Mouse (Mus musculus) granulocyte monocyte progenitor cell, adult 5-6 weeks (primary cell): ENCODE measurements around the gene Chrna5. TPM values are rescaled to one million over a fixed set of nuclear protein-coding genes. Genes with fewer than 3 reads are reported as not detected.
A peak's percentile ranks its signal among the peaks of the same experiment; 100 is the strongest.

Experiments used
- ATAC-seq: replicated peaks from 2 replicates; pipeline ENCODE4 v1.8.0; 2016; ENCODE audit warnings: mild to moderate bottlenecking, moderate TSS enrichment, inconsistent platforms; ENCODE audit not compliant: poor library complexity, severe bottlenecking
- total RNA-seq, 2 experiments: library from RNA; stranded (forward) in 1 of 2; stranded (reverse) in 1 of 2; fragments of 200-712, 200-1000 nt in 1 of 2; fragments of >200 nt in 1 of 2; fragmentation: Nextera tagmentation in 1 of 2; gene quantifications; 2 replicates each; pipeline ENCODE4 v1.2.3; 2014 to 2017

Chrna5 gene
- total RNA-seq, 2 experiments from 2014 or later, result not detected

DNA sequence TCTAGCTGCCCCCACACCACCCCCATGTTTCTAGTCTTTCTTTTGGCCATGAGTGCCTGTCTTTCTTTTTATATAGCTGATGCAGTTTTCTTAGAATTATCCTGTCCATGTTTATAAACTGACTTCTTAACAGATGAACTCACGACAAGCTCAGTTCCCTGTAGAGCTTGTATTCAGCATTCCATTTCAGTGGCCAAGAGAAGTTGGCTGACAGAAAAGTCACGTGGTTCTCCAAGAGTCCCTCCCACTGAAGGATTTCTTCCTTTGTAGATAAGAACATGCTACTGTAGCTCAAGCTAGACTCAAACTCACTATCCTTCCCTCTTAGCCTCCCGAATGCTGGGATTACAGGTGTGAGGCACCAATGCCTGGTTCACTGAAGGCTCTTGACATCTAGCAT lies 36.2 kb downstream of the Chrna5 start:
- ATAC-seq, result no peak

DNA sequence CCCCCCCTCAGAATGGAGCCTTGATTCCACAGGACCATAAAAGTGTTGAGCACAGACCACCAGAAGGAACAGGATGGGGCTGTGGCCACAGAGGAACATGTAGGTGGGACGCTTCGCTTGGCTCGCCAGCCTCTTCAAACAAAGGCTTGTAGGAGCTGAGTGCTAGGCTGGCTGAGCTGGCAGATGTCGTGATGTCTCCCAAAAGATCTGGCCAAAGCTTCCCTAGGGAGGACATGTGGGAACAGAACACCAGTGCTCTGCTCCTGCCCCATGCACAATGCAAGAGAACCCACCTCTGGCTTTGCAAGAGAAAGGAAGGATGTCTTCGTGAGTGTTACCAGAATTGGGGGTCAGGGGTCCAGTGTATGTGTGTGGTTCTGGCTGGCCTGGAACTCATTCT lies 42.6 kb downstream of the Chrna5 start:
- ATAC-seq, result no peak

DNA sequence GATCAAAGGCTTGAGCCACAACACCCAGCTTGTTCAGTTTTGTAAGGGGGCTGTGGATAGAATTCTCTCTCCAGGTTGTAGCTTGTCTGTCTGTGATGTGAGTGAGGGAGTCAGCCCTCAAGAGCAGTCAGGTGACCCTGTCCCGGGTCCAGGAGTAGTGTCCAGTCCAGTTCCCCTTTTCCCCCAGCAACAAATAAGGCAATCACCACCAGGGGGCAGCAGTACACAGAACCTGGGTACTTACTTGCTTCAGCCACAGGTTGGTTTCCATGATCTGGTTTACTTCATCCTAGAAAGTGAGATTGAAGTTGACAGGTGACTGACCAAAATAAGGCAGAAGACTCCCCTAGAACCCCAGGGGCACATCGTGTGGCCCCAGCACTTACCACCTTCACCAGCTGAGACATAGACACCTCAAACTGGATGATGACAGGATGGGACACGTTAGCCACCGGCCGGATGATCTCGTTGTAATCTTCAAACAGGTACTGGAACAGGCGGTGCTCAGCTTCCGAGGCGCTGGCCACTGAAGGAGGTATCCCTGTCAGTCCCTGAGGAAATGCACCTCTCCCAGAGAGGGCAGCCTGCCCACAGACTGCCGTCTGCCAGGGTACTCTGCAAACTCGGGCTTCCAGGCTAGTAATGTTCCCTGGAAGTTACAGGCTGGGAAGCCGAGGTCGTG lies 43.4 kb downstream of the Chrna5 start:
- ATAC-seq, result peak; percentile 86

DNA sequence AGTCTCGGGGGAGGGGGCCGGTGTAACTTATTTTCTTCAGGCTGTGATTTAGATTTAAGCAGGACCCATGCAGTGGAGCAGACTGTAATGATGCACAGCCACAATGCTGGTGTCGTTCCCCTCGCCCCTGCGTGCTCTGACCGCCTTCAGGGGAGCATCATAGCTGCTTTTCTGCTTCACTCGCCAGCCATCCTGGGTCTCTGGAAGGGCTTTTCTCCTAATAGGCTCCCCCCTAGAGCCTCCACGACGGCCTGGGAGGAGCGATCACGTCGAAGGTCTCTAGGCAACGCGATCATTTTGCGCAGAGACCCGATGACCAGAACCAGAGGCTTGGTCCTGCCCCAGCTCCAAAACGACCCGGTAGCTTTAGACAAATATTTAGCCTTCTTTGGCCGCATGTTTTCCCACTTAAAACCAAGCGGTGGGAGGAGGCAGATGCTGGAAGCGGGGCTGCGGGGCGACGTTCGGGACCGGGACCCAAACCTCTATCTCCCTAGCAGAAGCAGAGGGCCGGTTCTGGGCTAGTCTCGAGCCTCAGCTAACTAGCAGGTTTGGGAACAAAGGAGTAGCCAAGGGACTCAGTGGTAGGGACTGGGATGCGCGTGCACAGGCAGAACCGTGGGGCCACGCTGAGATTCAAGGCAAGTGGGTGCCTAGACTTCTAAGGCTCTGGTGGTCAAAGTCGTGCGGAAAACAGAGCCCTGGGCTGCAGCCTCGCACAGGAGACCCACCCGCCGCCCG lies 45.0 kb downstream of the Chrna5 start:
- ATAC-seq, result no peak

DNA sequence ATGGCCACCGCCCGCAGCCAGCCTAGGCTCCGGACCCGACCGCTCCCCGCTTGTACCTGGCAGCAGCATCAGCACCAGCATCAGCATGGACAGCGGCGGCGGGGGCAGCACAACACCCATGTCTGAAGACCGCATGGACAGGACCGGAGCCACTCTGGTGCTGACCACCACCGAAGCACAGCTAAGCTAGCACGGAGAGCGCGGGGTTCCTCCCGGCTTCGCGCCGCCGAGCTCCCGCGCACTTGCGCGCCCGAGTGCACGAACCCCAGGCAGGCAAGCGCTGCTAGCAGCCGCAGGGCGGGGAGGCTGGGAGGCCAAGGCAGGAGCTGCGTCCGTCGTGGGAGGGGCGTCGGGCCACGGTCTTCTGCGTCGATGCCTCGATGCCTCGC lies 45.6 kb downstream of the Chrna5 start, which contains the start of gene Chrna3:
Gene Chrna3 (minus strand): TSS at position 288 of the 389 bp plus-strand sequence.
- peak; percentile 36; the same call in 1 of the 2 replicates for ATAC-seq

DNA sequence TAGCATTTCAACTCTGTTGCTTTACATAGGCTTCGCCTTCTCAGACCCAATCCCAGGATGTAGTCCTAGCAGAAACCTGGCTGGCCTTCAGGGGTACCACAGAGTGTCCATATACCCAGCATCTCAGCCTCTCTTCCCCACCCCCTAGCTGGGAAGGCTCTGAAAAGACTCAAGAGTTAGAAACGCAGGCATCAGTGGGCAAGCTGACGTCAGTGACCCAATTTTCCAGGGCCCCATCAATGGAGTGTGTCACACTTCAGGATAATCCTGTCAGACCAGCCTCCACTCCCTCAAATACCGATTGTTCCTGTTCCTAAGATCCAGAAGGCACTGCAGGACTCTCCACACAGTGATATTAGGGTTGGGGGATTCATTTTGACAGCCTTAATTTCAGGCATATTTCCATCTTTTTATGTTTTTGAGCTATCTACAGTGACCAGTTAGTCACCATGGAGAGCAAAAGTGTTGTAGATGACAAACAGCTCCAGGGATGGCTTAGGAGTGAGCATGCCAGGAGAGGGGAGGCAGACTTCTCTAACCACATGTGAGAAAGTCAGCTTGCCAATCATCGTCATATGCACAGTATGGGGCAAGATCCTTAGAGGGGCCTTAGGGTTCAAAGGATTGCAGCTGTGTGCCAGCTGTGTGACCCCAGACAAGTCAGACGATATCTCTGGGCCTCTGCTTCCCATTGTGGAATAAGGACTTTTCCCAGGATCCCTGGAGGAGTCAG lies 50.9 kb downstream of the Chrna5 start:
- ATAC-seq, result no peak

DNA sequence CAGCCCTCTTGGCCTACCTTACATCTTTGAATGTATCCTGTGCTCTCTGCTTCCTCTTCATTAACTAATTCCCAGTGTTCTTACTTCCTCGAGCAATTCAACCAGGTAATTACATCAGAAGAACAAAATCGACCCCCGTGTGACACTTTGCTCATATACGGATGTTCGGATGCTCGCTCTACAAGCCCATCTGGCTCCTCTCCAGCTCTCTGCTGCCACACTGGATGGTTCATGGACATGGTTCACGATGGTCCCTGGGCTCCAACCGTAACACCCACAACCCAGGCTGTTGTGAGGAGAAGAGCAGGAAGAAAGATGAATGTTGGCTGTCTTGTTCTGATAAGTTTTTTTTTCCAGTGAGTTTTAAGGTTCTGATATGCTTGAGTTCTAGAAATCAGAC lies 58.3 kb downstream of the Chrna5 start:
- no peak for ATAC-seq

DNA sequence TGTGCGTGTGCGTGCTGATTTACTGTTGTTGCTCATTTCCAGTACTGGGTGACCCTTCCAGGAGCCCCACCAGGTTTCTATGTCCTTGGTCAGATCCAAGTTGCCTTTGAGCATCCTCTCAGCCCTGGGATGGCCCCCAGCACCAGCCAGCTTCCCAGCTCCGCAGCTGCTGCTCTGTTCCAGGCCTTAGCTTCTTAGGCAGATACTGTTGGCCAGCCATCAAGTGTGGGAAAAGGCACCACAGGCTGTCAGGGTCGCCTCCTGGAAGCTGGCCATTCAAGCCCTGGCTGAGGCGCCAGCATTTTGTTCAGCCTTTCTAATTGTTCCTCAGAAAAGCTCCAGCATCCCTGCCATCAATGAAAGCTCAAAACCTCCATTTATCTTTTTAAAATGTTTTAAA lies 59.3 kb downstream of the Chrna5 start:
- no peak for ATAC-seq

DNA sequence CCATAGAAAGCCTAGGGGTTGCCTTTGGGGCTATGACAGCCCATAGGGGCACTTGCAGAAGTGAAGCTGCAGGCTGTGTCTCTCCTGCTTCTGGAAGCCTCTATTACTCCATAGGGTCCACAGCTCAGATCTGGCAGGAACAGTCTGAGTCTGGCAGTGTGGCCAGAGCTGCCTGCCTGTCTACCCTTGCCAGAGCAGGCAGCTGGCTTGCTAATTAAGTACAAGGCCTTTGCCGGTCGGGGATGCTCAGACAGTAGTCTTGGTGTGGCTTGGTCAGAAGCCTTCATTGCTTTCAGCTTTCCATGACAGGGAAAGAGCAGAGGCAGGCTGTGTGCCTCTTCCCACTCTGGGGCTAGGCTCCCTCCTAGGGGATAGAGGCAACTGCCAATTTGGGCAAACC lies 60.7 kb downstream of the Chrna5 start:
- no peak for ATAC-seq

DNA sequence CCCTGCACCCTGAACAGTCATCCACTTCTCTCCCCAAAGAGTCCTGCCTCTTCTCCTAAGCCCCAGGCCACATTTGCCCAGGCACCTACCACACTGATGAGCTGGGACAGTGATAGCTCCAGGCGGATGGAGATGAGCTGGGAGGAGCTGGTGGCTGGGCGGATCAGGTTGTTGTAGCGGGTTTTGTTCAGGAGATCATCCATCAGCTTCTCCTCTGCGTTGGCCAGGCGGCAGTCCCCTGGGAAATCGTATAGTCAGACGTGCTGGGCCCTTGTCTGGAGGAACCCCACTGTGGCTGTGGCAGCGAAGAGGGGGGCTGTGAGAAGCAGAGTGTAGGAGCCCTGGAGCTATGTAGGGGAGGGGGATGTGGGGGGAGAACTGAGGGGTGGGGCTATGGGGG lies 63.0 kb downstream of the Chrna5 start:
- no peak for ATAC-seq

DNA sequence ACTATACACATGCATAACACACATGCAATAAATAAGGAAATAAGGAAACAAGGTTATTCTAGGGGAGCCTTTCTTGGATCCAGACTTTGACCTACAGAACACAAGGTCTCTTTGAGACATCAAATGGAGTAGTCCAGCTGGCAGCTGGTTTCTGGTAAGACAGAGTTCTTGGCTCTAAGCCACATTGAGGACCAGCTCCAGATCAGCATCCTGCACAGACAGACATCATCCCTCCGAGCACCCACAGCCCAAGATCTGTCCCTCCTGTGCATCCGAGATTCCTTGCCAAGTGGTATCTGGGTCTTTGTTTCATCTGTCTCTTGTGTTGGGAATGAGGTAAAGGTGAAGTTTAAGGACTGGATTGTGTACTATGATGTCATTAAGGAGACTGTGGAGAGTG lies 64.3 kb downstream of the Chrna5 start:
- ATAC-seq, result no peak

DNA sequence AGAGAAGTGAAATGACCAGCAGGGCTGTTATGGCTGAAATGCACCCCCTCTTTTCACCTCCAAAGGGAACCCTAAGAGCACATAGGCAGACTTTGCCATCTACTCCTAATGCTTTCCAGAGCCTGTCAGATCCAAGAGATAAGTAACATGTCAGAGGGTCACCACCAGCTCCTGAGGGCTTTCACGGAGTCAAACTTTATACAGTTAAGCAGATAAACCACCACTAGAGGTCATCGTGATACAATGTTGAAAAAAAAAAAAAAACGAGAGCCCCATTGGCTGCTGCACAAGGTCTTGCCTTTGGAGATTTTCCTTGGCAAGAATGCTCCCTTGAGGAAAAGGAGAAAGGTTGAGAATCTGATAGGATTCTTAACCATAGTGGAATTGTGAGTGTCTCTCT lies 66.1 kb downstream of the Chrna5 start:
- ATAC-seq, result 0 out of 2 replicates have a peak, but pooled peaks have one; percentile 37

DNA sequence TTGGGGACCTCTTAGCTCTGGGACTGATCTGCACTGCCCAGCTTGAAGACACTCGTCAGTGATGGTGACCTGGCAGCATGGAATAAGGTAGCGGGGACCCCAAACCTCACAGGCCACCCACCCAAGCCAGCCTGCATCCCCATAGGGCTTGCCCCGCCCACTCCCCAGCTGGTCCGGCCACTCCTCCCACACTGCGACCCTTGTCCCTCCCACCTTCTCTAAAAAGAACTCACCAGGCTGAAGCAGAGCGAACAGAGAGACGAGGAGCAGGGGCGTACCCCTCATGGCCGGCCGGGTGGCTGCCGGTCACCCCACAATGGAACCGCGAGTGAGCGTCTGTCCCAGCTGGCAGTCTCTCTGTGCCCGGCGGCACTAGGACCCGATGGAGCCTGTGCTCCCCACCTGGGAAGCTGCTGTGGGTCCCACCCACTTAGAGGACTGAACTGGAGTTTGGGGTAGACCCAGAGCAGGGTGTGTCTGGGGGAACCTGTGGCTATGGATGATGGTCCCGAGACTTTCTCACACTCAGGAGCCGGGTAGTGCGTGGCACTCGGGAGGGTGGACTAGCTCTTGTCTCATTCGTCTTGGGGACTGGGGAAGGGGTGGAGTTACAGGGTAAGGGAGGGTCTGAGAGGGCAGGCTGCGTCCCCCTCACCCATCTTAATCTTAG lies 67.7 kb downstream of the Chrna5 start, which contains the start of gene Chrnb4:
Gene Chrnb4 (minus strand): TSS at position 569 of the 670 bp plus-strand sequence.
- ATAC-seq, result peak; percentile 55

DNA sequence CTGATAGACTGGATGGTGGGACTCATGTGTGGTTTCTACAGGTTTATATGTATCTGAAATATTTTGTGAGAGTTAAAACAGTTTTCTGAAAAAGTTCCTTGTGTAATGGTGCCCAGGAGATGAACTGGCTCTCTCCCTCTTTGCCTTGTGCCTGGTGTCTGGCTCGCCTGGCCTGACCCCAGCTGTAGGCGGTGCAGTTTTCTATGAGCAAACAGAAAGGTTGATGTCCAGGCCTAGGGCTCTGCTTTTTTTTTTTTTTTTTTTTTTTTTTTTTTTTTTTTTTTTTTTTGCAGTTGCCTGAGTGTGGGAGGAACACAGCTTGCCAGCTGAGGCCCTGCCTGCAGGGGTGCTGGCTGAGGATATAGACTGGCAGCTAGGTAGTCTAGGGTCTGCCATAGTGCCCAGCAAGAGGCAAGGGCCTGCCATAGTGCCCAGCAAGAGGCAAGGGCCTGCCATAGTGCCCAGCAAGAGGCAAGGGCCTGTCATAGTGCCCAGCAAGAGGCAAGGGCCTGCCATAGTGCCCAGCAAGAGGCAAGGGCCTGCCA lies 74.8 kb downstream of the Chrna5 start:
- no peak for ATAC-seq

Other genes starting within 250 kb of the Chrna5 start
- 76.8 and 87.4 TPM in 2 replicates for gene Wdr61, start 246.4 kb upstream of the Chrna5 start, total RNA-seq (2014; fragmentation: Nextera tagmentation)
- gene Wdr61, start 246.4 kb upstream of the Chrna5 start, total RNA-seq (2017), result 96.0 and 107 TPM in 2 replicates
- gene Crabp1, start 216.1 kb upstream of the Chrna5 start, total RNA-seq (2014; fragmentation: Nextera tagmentation), result not detected in 2 replicates
- not detected in 2 replicates for gene Crabp1, start 216.1 kb upstream of the Chrna5 start, total RNA-seq (2017)
- 31.6 and 48.7 TPM in 2 replicates for gene Ireb2, start 117.1 kb upstream of the Chrna5 start, total RNA-seq (2014; fragmentation: Nextera tagmentation)
- 24.9 and 31.9 TPM in 2 replicates for gene Ireb2, start 117.1 kb upstream of the Chrna5 start, total RNA-seq (2017)
- not detected in 2 replicates for gene Hykk, start 63.6 kb upstream of the Chrna5 start, total RNA-seq (2014; fragmentation: Nextera tagmentation)
- not detected in 2 replicates for gene Hykk, start 63.6 kb upstream of the Chrna5 start, total RNA-seq (2017)
- gene Psma4, start 30.1 kb upstream of the Chrna5 start, total RNA-seq (2014; fragmentation: Nextera tagmentation), result 265 and 329 TPM in 2 replicates
- 370 and 473 TPM in 2 replicates for gene Psma4, start 30.1 kb upstream of the Chrna5 start, total RNA-seq (2017)
- not detected in 2 replicates for gene AY074887, start 29.9 kb upstream of the Chrna5 start, total RNA-seq (2014; fragmentation: Nextera tagmentation)
- not detected in 2 replicates for gene AY074887, start 29.9 kb upstream of the Chrna5 start, total RNA-seq (2017)
- gene Chrna3, start 45.7 kb downstream of the Chrna5 start, total RNA-seq (2014; fragmentation: Nextera tagmentation), result not detected in 2 replicates
- not detected in 2 replicates for gene Chrna3, start 45.7 kb downstream of the Chrna5 start, total RNA-seq (2017)
- not detected in 2 replicates for gene Chrnb4, start 67.9 kb downstream of the Chrna5 start, total RNA-seq (2014; fragmentation: Nextera tagmentation)
- not detected in 2 replicates for gene Chrnb4, start 67.9 kb downstream of the Chrna5 start, total RNA-seq (2017)
- gene Ube2q2, start 168.0 kb downstream of the Chrna5 start, total RNA-seq (2014; fragmentation: Nextera tagmentation), result 31.9 and 37.6 TPM in 2 replicates
- gene Ube2q2, start 168.0 kb downstream of the Chrna5 start, total RNA-seq (2017), result 46.8 and 51.0 TPM in 2 replicates
- 50.3 and 51.3 TPM in 2 replicates for gene Fbxo22, start 228.0 kb downstream of the Chrna5 start, total RNA-seq (2014; fragmentation: Nextera tagmentation)
- gene Fbxo22, start 228.0 kb downstream of the Chrna5 start, total RNA-seq (2017), result 51.9 and 63.0 TPM in 2 replicates